Comparison of ENCODE assay signal across 8 mouse cellular contexts in genomic region chr17:31856519-31857160, GRCm38 (mm10). TPM values are rescaled to one million over a fixed set of nuclear protein-coding genes. Genes with fewer than 3 reads are reported as not detected.
DNase-seq lines count a peak whose midpoint lies in the region; ATAC-seq lines count a peak whose summit lies in the region.

No protein-coding gene starts in this region.

- H3K4me1 ChIP-seq in intestine, embryonic 14.5 days (replicated peaks; ENCODE audit: control insufficient read depth, insufficient read depth, low read length): peaks cover 34% of the 10 kb centered on the region

- no peaks in the 10 kb centered on the region for H3K9me3 ChIP-seq in intestine, embryonic 14.5 days (ENCODE audit: control insufficient read depth, low read length)

- H3K27ac ChIP-seq in intestine, embryonic 14.5 days (ENCODE audit: low read depth): peak overlapping the region; percentile 90

- no peaks in the 10 kb centered on the region for H3K36me3 ChIP-seq in intestine, embryonic 14.5 days (ENCODE audit: control insufficient read depth, insufficient read depth, low read length)

- ATAC-seq in cerebellum, adult (ENCODE audit: insufficient number of reproducible peaks, low FRiP score, low TSS enrichment): no peak
- peak; percentile 48 for ATAC-seq in intestine, embryonic 14.5 days (replicated peaks; ENCODE audit: low FRiP score, low TSS enrichment, low read depth)

- H3K4me3 ChIP-seq in intestine, embryonic 14.5 days (ENCODE audit: low read depth, low read length): peak overlapping the region; percentile 87

- intact Hi-C loops in left cerebral cortex, postnatal 4 days (cut with DNase I): loop anchor here (5.0 kb wide), 2 partner anchors 166 to 169 kb away; no protein-coding TSS in a partner anchor

- whole genome bisulfite sequencing in intestine, embryonic 14.5 days: 23% methylated on average over 17 of the region's 17 CpGs

- peak overlapping the region; percentile 55 for H3K9ac ChIP-seq in intestine, embryonic 14.5 days (ENCODE audit: low read length)

- no peaks in the 10 kb centered on the region for H3K27me3 ChIP-seq in intestine, embryonic 14.5 days (replicated peaks; ENCODE audit: control insufficient read depth, insufficient read depth, low read length)

- DNase-seq in cerebellum, adult 11 months: peak; percentile 38
- DNase-seq in embryo, embryonic 11.5 days (ENCODE audit: low read depth, low spot score): peak; percentile 24
- peak; percentile 83 for DNase-seq in gastrocnemius, postnatal 25 days
- peak; percentile 77 for DNase-seq in intestine, embryonic 14.5 days (ENCODE audit: low spot score)
- peak; percentile 62 for DNase-seq in left cerebral cortex, postnatal 4 days
- peak; percentile 63 for DNase-seq in mesoderm, embryonic 11.5 days (ENCODE audit: low read depth, low spot score)
- DNase-seq in skeletal muscle tissue, adult 2 months (ENCODE audit: low read depth, low spot score): peak; percentile 91

- H3K4me2 ChIP-seq in intestine, embryonic 14.5 days (ENCODE audit: low read length): peak overlapping the region; percentile 72

RNA-seq across cellular contexts. Expression of gene Sik1, which starts 1.0 kb away (rescaled TPM):
- 10 to 100 TPM; 17.2 to 19.6 TPM for total RNA-seq in gastrocnemius, postnatal 25 days (2021)
- polyA plus RNA-seq in intestine, embryonic 14.5 days (2014; fragmentation: Nextera tagmentation; extraction: Ambion mirVana): 9.2 and 11.9 TPM in 2 replicates
- total RNA-seq in left cerebral cortex, postnatal 4 days (2021): 10 to 100 TPM; 34.7 to 39.7 TPM

Comparison
In these comparisons a context has a peak if more than half of its experiments do, and no peak if none do; other contexts are left out.
1. DNase-seq: peak in every context shown above with its lines; median percentile 91 in skeletal muscle tissue, adult 2 months; 83 in gastrocnemius, postnatal 25 days; 77 in intestine, embryonic 14.5 days; 63 in mesoderm, embryonic 11.5 days; 62 in left cerebral cortex, postnatal 4 days; 38 in cerebellum, adult 11 months; 24 in embryo, embryonic 11.5 days.